Mouse (Mus musculus): Measurements from ENCODE around the gene Tns2. TPM values are rescaled to one million over a fixed set of nuclear protein-coding genes. Genes with fewer than 3 reads are reported as not detected.

The Tns2 gene
- polyA plus RNA-seq, 1 experiment from 2014 or later = 10.5 TPM

- no peak for ATAC-seq (ENCODE audit: low read depth)
- H3K4me2 ChIP-seq = no peak overlapping the region
- WGBS = 86% methylated on average over 7 of the region's 7 CpGs
- peaks cover 35% of the 10 kb centered on the region for H3K4me1 ChIP-seq (replicated peaks)
- no peak overlapping the region for H3K9ac ChIP-seq
- no peak overlapping the region for H3K4me3 ChIP-seq
- no peak overlapping the region for H3K27ac ChIP-seq (replicated peaks)
- H3K36me3 ChIP-seq = peaks cover 47% of the 10 kb centered on the region
- no peaks in the 10 kb centered on the region for H3K9me3 ChIP-seq
- no peaks in the 10 kb centered on the region for H3K27me3 ChIP-seq
These were observed 14.5 kb downstream of the Tns2 start for GRCm38 (mm10) chr15:102114651-102115260.

- Histone ChIP-seq H3K4me3 (no peak overlapping the region), H3K36me3 (peaks cover 57% of the 10 kb centered on the region), H3K9me3 (no peaks in the 10 kb centered on the region), H3K27ac (replicated peaks) (peak overlapping the region; percentile 62), H3K4me1 (replicated peaks) (peaks cover 35% of the 10 kb centered on the region), H3K9ac (no peak overlapping the region), H3K27me3 (no peaks in the 10 kb centered on the region), H3K4me2 (no peak overlapping the region)
- no peak for ATAC-seq (ENCODE audit: low read depth)
- 71% methylated on average over 9 of the region's 9 CpGs for WGBS
These were observed 15.6 kb downstream of the Tns2 start for GRCm38 (mm10) chr15:102115731-102116231.

- H3K4me3 ChIP-seq = no peak overlapping the region
- ATAC-seq (ENCODE audit: low read depth) = peak; percentile 44
- H3K4me1 ChIP-seq (replicated peaks) = peaks cover 35% of the 10 kb centered on the region
- H3K27me3 ChIP-seq = no peaks in the 10 kb centered on the region
- no peaks in the 10 kb centered on the region for H3K9me3 ChIP-seq
- peaks cover 68% of the 10 kb centered on the region for H3K36me3 ChIP-seq
- peak overlapping the region; percentile 62 for H3K27ac ChIP-seq (replicated peaks)
- WGBS = 74% methylated on average over 11 of the region's 11 CpGs
- 0 out of 2 replicates have a peak overlapping the region, but pooled peaks have one; percentile 26 for H3K9ac ChIP-seq
- no peak overlapping the region for H3K4me2 ChIP-seq
These were observed 16.7 kb downstream of the Tns2 start for GRCm38 (mm10) chr15:102116753-102117415.

- Histone ChIP-seq H3K36me3 (peaks cover 75% of the 10 kb centered on the region), H3K27me3 (no peaks in the 10 kb centered on the region), H3K4me1 (replicated peaks) (peaks cover 35% of the 10 kb centered on the region), H3K4me3 (no peak overlapping the region), H3K27ac (replicated peaks) (peak overlapping the region; percentile 62), H3K4me2 (no peak overlapping the region), H3K9me3 (no peaks in the 10 kb centered on the region), H3K9ac (0 out of 2 replicates have a peak overlapping the region, but pooled peaks have one; percentile 26)
- 73% methylated on average over 19 of the region's 19 CpGs for WGBS
- no peak for ATAC-seq (ENCODE audit: low read depth)
These were observed 17.5 kb downstream of the Tns2 start for GRCm38 (mm10) chr15:102117461-102118443.

GRCm38 (mm10) chr15:102118591-102118990 lies 18.4 kb downstream of the Tns2 start:
- H3K4me1 ChIP-seq (replicated peaks) = peaks cover 34% of the 10 kb centered on the region
- 96% methylated on average over 4 of the region's 4 CpGs for WGBS
- H3K4me3 ChIP-seq = no peak overlapping the region
- no peak overlapping the region for H3K4me2 ChIP-seq
- H3K27me3 ChIP-seq = no peaks in the 10 kb centered on the region
- no peak overlapping the region for H3K27ac ChIP-seq (replicated peaks)
- no peak for ATAC-seq (ENCODE audit: low read depth)
- H3K9me3 ChIP-seq = no peaks in the 10 kb centered on the region
- no peak overlapping the region for H3K9ac ChIP-seq
- H3K36me3 ChIP-seq = peaks cover 80% of the 10 kb centered on the region

GRCm38 (mm10) chr15:102119121-102119830 lies 19.1 kb downstream of the Tns2 start:
- WGBS = 72% methylated on average over 8 of the region's 8 CpGs
- Histone ChIP-seq H3K9me3 (no peaks in the 10 kb centered on the region), H3K27ac (replicated peaks) (no peak overlapping the region), H3K36me3 (peaks cover 82% of the 10 kb centered on the region), H3K9ac (0 out of 2 replicates have a peak overlapping the region, but pooled peaks have one; percentile 8), H3K4me2 (no peak overlapping the region), H3K4me1 (replicated peaks) (peaks cover 29% of the 10 kb centered on the region), H3K4me3 (no peak overlapping the region), H3K27me3 (no peaks in the 10 kb centered on the region)
- no peak for ATAC-seq (ENCODE audit: low read depth)

GRCm38 (mm10) chr15:102119831-102120170 lies 19.6 kb downstream of the Tns2 start:
- H3K9ac ChIP-seq = no peak overlapping the region
- WGBS = 71% methylated on average over 2 of the region's 2 CpGs
- no peaks in the 10 kb centered on the region for H3K27me3 ChIP-seq
- no peak overlapping the region for H3K4me2 ChIP-seq
- H3K4me1 ChIP-seq (replicated peaks) = peaks cover 29% of the 10 kb centered on the region
- H3K36me3 ChIP-seq = peaks cover 87% of the 10 kb centered on the region
- H3K9me3 ChIP-seq = no peaks in the 10 kb centered on the region
- H3K4me3 ChIP-seq = no peak overlapping the region
- ATAC-seq (ENCODE audit: low read depth) = no peak
- no peak overlapping the region for H3K27ac ChIP-seq (replicated peaks)

- Histone ChIP-seq H3K4me2 (no peak overlapping the region), H3K4me3 (no peak overlapping the region), H3K36me3 (peaks cover 90% of the 10 kb centered on the region), H3K27me3 (no peaks in the 10 kb centered on the region), H3K9ac (no peak overlapping the region), H3K4me1 (replicated peaks) (peaks cover 29% of the 10 kb centered on the region), H3K9me3 (no peaks in the 10 kb centered on the region), H3K27ac (replicated peaks) (no peak overlapping the region)
- 88% methylated on average over 5 of the region's 5 CpGs for WGBS
- no peak for ATAC-seq (ENCODE audit: low read depth)
These were observed 20.3 kb downstream of the Tns2 start for GRCm38 (mm10) chr15:102120530-102120929.

- peaks cover 88% of the 10 kb centered on the region for H3K36me3 ChIP-seq
- no peaks in the 10 kb centered on the region for H3K27me3 ChIP-seq
- no peak overlapping the region for H3K4me2 ChIP-seq
- H3K9ac ChIP-seq = no peak overlapping the region
- ATAC-seq (ENCODE audit: low read depth) = no peak
- no peak overlapping the region for H3K27ac ChIP-seq (replicated peaks)
- no peaks in the 10 kb centered on the region for H3K9me3 ChIP-seq
- no peaks in the 10 kb centered on the region for H3K4me1 ChIP-seq (replicated peaks)
- H3K4me3 ChIP-seq = no peak overlapping the region
- WGBS = 78% methylated on average over 2 of the region's 2 CpGs
These were observed 26.1 kb downstream of the Tns2 start for GRCm38 (mm10) chr15:102126303-102126702.

GRCm38 (mm10) chr15:102133314-102133713 lies 33.1 kb downstream of the Tns2 start:
- Histone ChIP-seq H3K9me3 (no peaks in the 10 kb centered on the region), H3K27me3 (no peaks in the 10 kb centered on the region), H3K27ac (replicated peaks) (no peak overlapping the region), H3K4me1 (replicated peaks) (peaks cover 23% of the 10 kb centered on the region), H3K4me2 (no peak overlapping the region), H3K36me3 (peaks cover 48% of the 10 kb centered on the region), H3K4me3 (no peak overlapping the region), H3K9ac (no peak overlapping the region)
- 87% methylated on average over 9 of the region's 9 CpGs for WGBS
- no peak for ATAC-seq (ENCODE audit: low read depth)

GRCm38 (mm10) chr15:102134709-102135108 lies 34.5 kb downstream of the Tns2 start:
- peaks cover 23% of the 10 kb centered on the region for H3K4me1 ChIP-seq (replicated peaks)
- no peaks in the 10 kb centered on the region for H3K9me3 ChIP-seq
- WGBS = 87% methylated on average over 2 of the region's 2 CpGs
- no peak overlapping the region for H3K27ac ChIP-seq (replicated peaks)
- peak overlapping the region; percentile 86 for H3K4me3 ChIP-seq
- H3K9ac ChIP-seq = peak overlapping the region; percentile 89; the same call in 1 of the 2 replicates
- ATAC-seq (ENCODE audit: low read depth) = no peak
- H3K27me3 ChIP-seq = no peaks in the 10 kb centered on the region
- peaks cover 34% of the 10 kb centered on the region for H3K36me3 ChIP-seq
- H3K4me2 ChIP-seq = peak overlapping the region; percentile 87

All from neural tube, embryonic 13.5 days (tissue).